Mouse (Mus musculus) stomach, postnatal 0 days (tissue): ENCODE measurements around the gene Gm10160.

Experiments used
- CTCF ChIP-seq: IDR thresholded peaks from 2 replicates; pipeline ENCODE4 v1.5.1; 2016; ENCODE audit warnings: antibody characterized with exemption, low read depth, mild to moderate bottlenecking, moderate library complexity
- EP300 ChIP-seq: optimal IDR thresholded peaks from 2 replicates; pipeline ENCODE3; 2016; ENCODE audit warnings: antibody characterized with exemption

DNA sequence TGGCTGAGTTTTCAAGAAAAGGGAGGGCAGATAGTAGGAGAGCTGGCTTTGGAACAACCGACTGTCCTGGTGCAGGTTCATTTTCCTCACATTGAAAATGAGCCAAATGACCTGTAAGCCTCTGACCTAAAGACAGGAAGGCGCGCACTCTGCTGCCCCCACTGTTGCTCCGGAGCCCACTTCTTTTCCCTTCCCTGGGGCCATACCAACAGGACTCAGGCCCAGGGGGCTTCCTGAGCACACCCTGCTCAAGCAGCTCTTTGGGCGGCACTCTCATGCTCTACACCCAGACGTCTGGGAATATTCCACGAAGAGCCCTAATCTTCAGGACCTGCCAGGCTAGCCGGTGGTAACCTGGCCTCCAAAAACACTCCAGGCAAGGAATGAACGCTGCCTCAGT is 2.6 kb upstream of the Gm10160 start:
- TF ChIP-seq CTCF (no peak), EP300 (no peak)
